Mouse (Mus musculus): Measurements from ENCODE around the gene Cxcl12.

The Cxcl12 gene

DNA sequence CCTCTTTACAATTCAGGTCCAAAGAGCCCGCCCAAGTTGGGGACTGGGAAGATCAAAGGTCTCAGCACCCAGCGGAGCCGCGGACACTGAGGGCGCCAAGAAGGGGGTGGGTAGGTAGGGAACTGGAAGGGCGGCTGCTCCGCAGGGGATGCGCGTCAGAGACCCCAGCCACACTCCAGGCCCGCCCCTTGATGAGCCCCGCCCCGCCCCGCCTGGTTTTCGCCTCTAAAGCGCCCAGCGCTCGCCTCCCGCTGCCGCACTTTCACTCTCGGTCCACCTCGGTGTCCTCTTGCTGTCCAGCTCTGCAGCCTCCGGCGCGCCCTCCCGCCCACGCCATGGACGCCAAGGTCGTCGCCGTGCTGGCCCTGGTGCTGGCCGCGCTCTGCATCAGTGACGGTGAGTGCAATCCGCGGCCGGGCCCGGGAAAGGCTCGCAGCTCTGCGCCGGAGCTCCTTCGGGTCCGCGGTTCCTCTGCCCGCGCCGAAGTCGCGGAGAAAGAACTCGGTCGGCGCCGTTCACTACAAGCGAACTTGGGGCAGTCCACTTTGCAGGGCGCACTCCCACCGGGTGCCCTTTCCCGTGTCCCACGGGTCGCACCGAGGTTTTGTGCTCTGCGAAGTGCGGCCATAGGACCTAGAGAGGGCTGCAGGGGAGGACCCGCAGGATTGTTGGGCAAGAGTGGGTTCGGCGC, at the start of gene Cxcl12:
Cxcl12 (plus strand) TSS at position 215 of the 691 bp plus-strand sequence.
- peak; percentile 88 for DNase-seq

DNA sequence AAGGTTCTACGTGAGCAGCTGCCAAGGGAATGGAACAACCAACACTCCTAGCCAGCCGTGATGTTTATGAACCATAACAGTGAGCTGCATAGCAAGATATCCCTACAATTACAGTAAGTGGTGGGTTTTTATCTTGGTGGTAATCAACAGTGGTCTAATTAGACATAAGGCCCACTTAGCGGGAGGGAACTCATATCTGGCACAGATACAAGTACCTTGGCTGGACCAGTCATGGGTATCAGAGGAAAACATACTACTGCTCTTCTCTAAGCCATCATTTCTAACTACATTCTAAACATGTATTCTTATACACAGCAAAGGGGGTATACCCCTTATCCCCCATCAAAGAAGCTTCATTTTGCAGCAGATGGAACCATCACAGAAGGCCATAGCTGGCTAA, 46.3 kb upstream of the Cxcl12 start:
- no peak for DNase-seq

DNA sequence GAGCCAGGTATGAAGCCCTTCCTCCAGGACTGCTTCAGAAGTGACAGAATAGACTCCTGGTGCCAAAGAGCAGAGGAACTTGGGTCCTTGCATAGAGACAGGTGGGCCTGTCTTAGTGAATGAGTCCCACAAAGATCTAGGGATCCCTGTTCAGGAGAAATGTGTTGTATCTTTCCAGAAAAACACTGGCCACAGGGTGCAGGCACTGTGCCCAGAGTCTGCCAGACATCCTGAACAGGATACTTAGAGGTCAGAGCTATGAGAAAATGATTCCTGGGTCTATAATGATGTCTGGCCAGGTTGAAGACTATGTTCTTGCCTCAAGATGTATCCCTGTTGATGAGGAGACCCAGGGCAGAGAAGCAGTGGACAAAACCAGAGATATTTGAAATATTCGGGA, 42.0 kb upstream of the Cxcl12 start:
- no peak for DNase-seq

DNA sequence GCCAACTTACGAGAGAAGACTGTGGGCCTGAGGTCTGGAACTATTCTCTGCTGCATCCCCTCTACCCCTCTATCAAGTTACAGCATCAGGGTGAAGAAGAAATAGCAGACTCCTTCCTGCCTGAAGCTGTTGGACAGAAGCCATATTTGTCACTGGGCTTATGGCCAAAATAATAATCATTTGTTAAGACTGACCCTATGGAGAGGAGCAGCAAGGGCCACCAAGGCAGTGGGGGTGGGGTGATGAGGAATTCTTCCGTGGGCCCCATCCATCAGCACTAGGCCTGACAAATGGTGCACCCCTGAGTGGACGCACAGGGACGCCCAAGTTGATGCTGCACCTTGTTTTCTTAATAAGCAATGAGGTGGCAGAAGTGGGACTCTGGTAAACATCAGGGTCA, 38.9 kb upstream of the Cxcl12 start:
- no peak for DNase-seq

DNA sequence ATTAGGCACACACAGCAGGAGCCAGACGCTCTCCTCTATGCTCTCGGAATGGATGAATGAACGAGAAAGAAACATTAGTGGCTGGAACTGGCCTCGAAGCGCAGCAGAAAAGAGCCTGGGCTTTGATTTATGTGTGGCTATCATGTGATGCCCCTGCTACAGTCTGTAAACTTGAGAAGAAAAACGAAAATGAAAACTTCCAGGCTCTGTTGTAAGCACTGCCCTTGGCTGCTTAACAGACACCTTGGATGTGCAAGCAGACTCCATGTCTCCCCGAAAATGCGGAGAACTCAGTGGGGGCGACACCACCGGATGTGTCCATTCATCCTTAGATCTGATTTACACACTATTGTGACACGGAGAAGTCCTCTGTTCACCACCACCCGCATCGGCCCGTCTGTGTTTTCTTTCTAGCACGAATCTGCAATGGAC, 37.6 kb upstream of the Cxcl12 start:
- DNase-seq: peak; percentile 57

DNA sequence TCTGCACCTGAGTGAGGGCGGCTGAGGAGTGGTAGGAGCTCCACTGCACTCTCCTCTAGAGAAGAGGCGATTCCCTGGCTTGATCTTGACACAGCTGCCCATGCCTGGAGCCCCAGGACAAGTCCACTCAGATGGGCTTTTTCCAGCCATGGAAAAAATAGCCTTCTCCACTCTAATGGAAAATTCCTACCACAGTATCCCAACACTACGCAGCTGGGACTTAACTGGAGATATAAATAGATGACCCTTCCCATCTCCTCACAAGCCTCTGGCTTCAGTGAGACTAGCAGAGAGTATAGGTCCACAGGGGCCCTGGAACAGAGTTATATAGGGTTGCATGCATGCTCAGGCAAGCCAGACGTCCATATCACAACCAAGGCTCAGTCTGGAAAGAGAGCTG, 33.8 kb upstream of the Cxcl12 start:
- no peak for DNase-seq

DNA sequence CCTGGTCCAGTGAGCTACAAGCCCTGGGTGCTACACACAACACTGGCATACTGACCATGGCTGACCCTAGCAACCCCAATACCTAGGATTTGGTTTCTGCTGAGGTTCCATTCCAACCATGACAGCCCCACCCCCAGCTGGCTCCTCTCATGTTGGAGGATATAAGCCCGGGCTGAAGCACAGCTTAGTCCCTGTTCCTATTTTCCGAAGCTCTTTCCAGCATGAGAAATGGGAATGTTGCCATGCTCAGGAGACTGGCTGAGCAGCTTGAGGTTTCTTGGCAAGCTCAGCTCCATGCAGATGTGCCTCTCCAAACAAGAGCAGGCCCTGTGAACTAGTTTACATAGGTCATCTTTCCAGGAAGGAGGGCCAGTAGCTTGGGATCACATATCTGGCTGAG, 30.6 kb upstream of the Cxcl12 start:
- DNase-seq: no peak

DNA sequence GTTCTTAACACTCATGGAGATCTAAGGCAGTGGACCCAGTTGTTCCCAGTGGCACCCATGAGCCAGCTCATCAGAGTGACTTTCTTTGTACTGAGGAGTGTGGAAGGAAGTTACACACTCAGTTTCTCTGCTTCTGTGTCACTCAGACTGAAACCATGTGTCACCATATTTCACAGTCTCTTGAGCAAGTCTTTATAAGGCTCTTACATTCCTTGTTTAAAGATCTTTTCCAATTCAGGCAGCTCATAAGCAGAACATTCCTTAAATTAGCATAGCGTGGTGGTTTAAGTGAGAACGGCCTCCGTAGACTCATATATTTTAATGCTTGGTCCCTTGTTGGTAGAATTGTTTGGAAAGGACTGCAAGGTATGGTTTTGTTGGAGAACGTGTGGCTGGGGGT, 27.4 kb upstream of the Cxcl12 start:
- DNase-seq: no peak

DNA sequence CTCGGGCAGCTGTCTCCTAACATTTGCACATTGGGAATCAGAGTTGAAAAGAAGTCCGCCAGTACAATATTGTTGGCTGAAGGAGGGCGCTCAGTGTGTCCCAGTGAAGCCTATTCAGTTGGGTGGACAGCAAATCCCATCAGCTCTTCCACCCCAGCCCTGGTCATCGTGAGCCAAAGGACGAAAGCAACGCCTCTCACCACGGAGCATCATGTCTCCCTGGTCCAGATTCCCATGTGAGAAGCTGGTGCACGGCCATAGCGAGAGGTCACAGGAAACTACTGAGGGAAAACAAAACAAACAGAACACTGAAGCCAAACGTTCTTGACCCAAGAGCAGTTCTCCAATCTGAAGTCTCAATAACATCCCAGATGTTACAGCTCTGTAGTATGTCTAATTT, 21.4 kb upstream of the Cxcl12 start:
- no peak for DNase-seq

DNA sequence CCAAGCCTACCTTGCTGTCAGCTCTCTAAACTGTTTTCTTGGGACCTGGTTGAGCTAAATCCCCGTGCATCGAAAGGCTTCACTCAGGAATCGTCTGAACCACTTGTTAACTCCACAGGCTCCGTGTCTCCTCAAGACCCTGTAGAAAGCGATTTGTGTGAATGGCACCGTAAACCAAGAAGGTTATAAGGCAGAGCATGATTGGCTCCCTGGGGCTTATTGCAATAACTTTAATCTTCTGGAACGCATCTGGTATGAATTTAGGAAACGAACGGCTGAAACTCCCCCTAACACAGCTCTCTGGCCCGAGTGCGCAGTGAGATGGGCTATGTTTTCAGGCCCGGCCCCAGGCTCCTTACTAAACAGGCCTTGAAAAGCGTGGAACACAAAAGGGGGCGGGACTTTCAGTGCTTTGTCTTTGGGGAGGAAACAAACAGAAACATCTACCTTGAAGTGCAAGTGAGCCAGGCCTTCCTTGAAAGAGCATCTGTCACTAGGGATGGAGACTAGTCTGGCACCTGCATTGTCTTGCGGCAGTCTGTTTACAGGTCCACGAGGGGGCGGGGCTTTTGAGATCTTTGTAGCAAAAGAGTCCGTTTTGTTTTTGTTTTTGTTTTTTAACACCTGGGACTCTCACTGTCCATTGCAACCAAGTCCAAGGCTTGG, 16.7 kb upstream of the Cxcl12 start:
- no peak for DNase-seq

DNA sequence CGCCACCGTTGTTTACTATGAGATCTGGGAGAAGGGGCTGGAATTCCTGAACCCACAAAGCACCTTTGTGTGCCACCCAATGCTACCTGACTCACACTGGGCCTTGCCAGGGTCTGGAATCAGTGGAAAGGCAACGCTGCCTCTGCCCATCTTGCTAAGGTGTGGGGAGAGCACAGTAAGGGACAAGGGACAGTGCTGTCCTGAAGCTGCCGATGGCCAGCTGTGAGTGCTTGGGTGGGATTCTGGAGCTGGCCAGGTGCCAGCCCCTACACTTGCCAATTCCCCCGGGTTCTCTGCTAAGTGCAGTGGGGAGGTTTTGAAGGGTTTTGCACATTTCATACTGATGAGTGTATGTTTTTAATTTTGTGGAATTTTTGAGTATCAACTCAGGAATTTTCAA, 15.3 kb upstream of the Cxcl12 start:
- no peak for DNase-seq

DNA sequence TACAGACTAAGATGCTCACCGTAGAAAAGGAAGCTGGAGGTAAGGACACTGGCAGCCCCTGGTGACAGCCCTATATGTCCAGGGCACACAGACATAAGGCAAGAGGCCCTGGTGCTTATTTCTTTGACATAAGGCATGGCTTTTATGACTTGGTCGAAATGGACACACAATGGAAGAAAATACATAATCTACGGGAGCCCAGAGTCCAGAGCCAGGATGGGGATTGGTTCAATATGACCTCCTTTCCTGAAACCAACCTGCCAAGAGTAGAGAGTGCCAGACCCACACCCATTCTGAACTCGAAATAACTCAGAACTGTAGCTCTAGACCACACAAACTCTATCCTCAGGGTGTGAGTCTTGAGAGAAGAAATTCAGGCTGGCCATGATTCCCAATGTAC, 11.5 kb upstream of the Cxcl12 start:
- no peak for DNase-seq

DNA sequence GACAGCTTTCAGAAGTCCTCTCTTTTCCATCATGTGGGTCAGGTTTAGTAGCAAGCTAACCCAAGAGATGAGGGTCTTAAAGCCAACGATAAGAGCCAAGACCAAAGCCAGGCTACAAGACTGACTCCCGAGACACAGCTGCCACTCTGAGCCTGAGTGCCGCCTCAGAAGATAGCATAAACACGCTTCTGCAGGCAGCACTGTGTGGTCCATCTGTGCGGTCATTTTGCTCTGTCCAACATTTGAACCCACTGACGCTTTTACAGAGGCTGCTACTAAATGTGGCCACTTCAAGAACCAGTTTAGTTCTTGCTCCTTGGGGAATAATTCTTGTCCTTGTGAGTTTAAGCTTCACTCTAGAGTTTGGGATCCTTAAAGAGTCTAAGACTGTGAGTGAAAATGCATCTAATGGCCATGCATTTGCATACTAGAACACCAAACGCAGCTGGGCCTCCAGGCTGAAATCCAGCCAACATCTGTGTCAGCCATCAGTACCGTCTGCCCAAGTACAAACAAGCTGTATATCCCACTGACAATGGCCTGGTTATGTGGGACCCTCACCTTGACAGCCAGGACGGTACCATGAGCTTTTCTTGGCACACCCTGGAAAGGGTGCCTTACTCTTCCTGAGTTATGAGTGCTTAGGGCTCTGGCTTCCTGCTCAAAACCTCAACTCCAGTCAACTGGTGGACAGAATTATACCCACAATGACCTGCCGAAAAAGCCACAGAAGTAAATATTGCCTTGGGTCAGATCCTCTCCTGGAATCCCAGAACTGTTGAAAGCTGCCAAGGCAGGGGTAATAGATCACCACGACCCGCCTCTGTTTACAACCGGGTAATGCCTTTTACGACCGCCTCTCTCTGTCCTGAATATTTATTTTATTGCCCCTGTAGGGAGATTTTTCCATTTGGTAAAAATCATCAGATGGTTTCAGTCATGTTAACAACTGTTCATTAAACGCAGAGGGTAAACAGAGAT, 8.3 kb upstream of the Cxcl12 start:
- peak; percentile 48 for DNase-seq

DNA sequence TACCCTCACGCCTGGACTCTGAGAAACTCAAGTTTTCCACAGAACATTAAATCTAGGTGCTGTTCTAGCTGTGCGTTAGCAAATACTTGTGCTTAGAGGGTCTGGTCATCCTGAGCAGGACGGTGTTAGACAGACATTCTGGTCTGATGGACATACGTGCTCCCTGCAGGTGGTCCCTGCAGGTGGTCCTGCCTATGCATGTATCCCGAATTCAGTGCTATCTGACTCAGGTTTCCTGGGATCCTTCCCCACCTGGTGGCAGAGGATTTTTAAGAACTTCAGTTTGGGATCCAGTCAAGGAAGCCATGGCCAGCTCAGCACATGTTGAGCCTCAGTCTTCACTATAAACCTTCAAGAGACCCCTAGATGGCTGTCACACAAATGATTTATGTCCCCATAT, 4.8 kb upstream of the Cxcl12 start:
- DNase-seq: no peak

DNA sequence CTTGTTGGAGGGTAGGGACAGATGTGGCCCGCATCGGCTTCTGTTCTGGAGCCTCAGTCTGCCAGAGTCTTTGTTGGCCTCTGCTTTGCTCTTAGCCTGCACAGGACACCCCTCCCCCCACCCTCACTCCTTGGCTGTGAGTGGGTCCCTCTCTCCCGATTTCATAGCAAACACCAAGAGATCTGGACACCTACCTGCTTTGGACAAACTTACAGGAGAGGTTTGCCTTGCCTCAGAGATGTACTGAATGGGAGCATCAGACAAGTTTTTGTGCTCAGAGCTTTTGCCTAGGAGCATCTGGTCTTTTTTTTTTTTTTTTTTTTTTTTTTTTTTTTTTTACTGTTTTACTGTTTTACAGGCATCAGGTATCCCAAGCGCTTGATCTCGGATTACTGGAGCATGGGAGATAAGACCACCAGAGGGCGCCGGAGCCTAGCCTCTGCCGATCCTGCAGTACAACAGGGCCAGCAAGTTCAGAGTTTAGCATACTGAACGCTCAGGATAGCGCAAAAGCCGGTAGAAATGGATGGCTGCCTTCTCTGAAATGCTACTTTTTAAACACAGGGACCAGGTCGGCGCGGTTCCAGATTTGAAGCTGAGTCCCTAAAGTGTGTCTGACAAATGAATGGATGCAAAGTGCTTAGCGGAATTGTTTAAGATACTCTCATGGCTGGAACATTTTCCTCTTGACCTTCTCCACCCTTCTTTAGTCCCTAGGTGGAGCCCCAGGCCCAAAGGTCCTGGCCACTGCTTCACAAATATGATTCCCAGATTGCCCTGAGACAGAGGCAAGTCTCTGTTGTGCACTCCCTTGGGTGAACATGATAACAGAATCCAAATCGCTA, 1.5 kb upstream of the Cxcl12 start:
- DNase-seq: peak; percentile 96

DNA sequence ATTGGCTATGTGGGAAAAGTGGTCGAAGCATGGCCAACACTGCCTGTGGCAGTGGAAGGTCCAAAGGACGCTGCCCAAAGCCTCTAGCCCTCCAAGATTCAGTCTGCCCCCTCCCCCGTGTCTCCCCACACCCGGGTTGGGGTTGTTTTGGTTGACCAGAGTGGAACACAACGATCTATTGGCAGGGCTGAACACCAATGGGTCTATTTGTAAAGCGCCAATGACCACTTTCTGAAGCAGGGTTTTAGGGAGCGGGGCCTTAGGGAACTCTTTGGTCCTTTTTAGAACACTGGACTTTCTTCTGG, 957 bp upstream of the Cxcl12 start:
- no peak for DNase-seq

DNA sequence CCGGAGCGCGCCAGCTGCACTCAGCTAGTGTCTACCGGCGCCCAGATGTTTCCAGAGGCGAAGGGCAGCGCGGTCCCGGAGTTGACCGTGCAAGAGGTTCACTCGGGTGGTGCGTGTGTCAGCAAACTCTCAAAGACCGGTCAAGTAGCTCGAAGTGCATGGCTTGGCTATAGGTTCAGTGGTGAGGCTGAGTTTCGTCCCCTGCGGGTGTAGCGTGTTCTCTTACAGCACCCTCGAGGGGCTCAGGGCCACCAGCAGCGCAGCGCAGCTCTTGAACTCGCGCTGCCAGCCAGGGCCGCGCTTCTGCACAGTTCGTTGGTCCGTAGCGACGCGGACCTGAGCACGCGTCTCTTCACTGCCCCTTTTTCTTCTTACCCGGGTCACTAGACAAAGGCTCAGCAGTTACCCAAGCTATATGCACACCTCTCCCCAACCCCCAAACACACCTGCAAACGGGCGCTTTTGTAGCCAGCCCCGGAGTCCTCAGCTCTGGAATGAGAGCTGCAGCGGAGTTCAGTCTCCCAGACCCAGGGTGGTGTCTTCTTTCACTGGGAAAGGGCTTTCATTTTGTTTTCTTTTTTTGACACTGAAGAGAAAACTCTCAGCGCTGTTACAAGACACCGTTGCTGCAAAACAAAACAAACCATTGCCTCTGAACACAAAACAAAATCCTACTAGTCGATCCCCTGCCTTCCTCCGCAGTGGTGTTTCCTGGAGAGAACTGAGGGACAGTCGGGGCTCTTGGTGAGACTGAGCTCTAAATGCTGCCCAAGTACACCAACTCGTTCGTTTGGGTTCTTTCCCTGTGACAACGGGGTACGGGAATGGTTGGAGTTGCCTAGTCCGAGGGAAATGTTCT, 945 bp downstream of the Cxcl12 start:
- DNase-seq: peak; percentile 56

DNA sequence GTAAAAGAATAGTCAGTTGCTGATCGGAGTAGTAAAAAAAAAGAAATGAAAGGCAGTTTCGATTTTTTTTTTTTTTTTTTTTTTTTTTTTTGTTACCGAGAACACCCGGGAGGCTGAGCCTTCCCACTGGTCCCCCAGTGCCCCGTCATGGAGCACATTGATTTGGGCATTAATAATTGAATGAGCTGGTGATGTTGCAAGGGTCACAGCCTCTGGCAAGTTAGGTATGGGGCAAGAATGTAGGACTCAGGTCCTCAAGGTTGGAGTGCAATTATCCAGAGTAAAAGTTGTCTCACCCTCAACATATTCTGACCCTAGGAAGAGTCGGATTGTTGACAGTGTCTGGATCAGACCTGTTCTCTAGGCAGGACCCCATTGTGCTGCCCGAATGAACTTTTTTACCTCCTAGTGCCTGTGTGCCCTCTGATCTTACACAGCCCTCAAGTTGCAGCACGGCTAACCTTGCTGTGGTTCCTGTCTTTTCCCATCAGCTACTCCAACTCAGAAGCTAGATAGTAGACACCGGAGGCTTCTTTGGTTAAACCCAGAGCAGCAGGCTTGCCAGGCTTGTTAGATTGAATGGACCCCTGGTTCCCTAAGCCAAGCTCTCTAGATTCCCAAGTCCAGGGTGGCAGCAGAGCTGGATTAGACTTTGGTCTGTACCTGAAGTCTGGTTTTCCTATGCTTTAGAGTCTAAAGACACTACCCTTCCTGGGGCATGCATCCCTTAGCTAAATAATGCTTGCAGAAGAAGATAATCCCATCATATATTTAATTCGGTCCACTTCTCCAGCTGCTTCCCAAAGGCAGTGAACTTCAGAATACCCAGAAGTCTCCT, 1.8 kb downstream of the Cxcl12 start:
- no peak for DNase-seq

DNA sequence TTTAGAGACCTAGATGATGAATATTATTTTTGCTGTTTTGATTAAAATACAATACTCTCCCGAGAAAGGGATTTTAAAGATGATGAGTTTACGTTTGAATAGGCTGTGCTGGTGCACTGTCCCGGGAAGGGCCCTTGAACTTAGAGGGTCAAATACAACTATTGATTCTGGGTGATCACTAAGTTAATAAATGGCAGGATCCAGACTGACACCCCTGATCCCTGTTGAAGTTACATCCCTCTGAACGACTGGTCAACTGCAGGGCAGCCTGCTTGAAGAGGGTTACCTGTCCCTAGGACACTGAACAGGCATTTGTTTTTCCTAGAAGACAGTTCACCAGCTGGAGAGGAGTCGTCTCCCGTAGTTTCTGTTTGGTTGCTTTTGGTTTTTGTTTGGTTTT, 4.0 kb downstream of the Cxcl12 start:
- no peak for DNase-seq

DNA sequence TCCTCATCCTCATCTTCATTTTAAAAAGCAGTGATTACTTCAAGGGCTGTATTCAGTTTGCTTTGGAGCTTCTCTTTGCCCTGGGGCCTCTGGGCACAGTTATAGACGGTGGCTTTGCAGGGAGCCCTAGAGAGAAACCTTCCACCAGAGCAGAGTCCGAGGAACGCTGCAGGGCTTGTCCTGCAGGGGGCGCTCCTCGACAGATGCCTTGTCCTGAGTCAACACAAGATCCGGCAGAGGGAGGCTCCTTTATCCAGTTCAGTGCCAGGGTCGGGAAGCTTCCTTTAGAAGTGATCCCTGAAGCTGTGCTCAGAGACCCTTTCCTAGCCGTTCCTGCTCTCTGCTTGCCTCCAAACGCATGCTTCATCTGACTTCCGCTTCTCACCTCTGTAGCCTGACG, 5.5 kb downstream of the Cxcl12 start:
- peak; percentile 91 for DNase-seq
